Mouse (Mus musculus) liver, embryonic 14.5 days (tissue): Measurements from ENCODE around the gene Phlda2. TPM values are rescaled to one million over a fixed set of nuclear protein-coding genes. Genes with fewer than 3 reads are reported as not detected.

Experiments used
- ATAC-seq: fragments of 200-750 bp; cut with Nextera tagmentation; 2 replicates; pipeline ENCODE4 v1.8.0; 2017; ENCODE audit warnings: moderate number of reproducible peaks, mild to moderate bottlenecking, moderate library complexity; ENCODE audit not compliant: insufficient read depth
- DNase-seq, 3 experiments: peaks; one replicate each; pipeline ENCODE4 v3.0.0-alpha.2; 2012 to 2013; ENCODE audit warnings: low read depth in 3 of 3, low spot score in 3 of 3
- H3K27ac ChIP-seq: fragments of 300-500 bp; sonication (generic); 2 replicates; pipeline ENCODE4 v1.5.1; 2014; ENCODE audit warnings: moderate library complexity, mild to moderate bottlenecking, control low read depth, inconsistent platforms
- H3K27me3 ChIP-seq: fragments of 300-500 bp; sonication (generic); 2 replicates; pipeline ENCODE4 v1.6.1; 2014; ENCODE audit warnings: mild to moderate bottlenecking, low read length, moderate library complexity; ENCODE audit not compliant: control insufficient read depth, insufficient read depth
- H3K36me3 ChIP-seq: fragments of 300-500 bp; sonication (generic); replicated peaks from 2 replicates; pipeline ENCODE4 v1.6.1; 2014; ENCODE audit warnings: low read depth; ENCODE audit not compliant: control insufficient read depth, insufficient read depth
- H3K4me1 ChIP-seq, 2 experiments: fragments of 200-500 bp in 1 of 2; fragments of 300-500 bp in 1 of 2; sonication (generic) in 1 of 2; replicated peaks; 2 replicates each; pipeline ENCODE4 v1.6.1; 2012 to 2014; ENCODE audit warnings: antibody characterized with exemption in 1 of 2, inconsistent platforms in 1 of 2, low read length in 1 of 2; ENCODE audit not compliant: control insufficient read depth in 2 of 2, insufficient read depth in 2 of 2
- H3K4me2 ChIP-seq: fragments of 300-500 bp; sonication (generic); 2 replicates; pipeline ENCODE4 v1.6.1; 2014; ENCODE audit warnings: low read depth, mild to moderate bottlenecking, control low read depth, moderate library complexity
- H3K4me3 ChIP-seq, 2 experiments: fragments of 200-500 bp in 1 of 2; fragments of 300-500 bp in 1 of 2; sonication (generic) in 1 of 2; 2 replicates each; pipeline ENCODE4 v1.5.1; 2012 to 2014; ENCODE audit warnings: low read depth in 2 of 2, low read length in 2 of 2, mild to moderate bottlenecking in 2 of 2, control low read depth in 1 of 2, inconsistent platforms in 1 of 2, moderate library complexity in 1 of 2; ENCODE audit not compliant: insufficient read depth in 1 of 2
- H3K9ac ChIP-seq: fragments of 300-500 bp; sonication (generic); replicated peaks from 2 replicates; pipeline ENCODE4 v1.6.1; 2014; ENCODE audit warnings: mild to moderate bottlenecking, control low read depth, moderate library complexity
- H3K9me3 ChIP-seq: fragments of 300-500 bp; sonication (generic); 2 replicates; pipeline ENCODE4 v1.6.1; 2016; ENCODE audit warnings: low read length, mixed read lengths; ENCODE audit not compliant: control insufficient read depth
- CTCF ChIP-seq: IDR thresholded peaks from 2 replicates; pipeline ENCODE4 v1.5.1; 2016; ENCODE audit warnings: antibody characterized with exemption, low read depth, control low read depth
- EP300 ChIP-seq: IDR thresholded peaks from 2 replicates; pipeline ENCODE4 v1.6.1; 2016; ENCODE audit warnings: antibody characterized with exemption, low read depth
- WGBS: fragments of 180-500 bp; shearing (Covaris S2); extraction: QIAGEN DNeasy Blood & Tissue Kit; methylation state at CpG from one replicate; pipeline ENCODE4 v1.1.7; 2014; ENCODE audit not compliant: insufficient replicate concordance; 5-methylcytosine and 5-hydroxymethylcytosine counted together
- polyA plus RNA-seq, 2 experiments: library from polyadenylated mRNA; depleted of rRNA in 1 of 2; stranded (reverse) in 1 of 2; unstranded in 1 of 2; fragments of >200 nt; fragmentation: Nextera tagmentation in 1 of 2; extraction: Ambion mirVana in 1 of 2; gene quantifications; 2 replicates each; pipeline versions ENCODE4 v1.2.1 to v1.2.3; 2012 to 2014

Phlda2 gene
- polyA plus RNA-seq, 2 experiments, result 18.2 to 23.2 TPM

DNA sequence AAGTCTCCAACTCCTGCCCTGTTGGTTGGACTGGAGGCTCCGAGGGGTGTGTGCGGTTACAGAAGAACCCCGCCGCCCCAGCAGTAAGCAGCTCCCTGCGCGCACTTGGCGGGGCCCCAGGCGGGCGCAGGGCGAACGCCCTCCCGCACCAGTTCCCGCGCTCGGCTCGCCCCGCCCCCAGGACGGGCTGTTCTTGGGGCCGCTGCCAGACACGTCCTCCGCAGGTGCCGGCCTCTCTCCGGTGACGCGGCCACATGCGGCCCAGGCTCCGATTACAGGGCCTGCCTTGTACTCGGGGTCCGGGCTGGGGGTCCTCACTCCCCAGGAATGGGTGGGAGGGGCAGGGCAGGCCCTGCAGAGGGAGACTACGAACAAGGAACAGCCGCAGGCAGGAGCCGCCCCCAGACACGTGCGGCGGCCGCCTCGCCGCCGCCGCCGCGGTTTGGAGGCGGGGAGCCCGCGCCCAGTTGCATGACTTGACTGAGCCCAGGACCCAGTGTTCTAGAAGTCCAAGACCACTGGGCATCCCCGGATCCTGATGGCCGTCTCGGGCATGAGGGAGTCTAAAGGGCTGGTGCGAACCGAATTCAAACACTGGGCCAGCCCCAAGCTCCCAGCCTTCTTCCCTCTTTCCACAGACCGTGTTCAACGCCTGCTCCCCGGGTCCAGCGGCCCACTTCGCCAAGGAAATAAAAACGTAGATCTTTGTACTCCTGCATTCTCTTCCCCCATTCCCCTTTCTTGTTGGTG, 38.0 kb downstream of the Phlda2 start:
- no peak for DNase-seq
- TF ChIP-seq EP300, result no peak
- TF ChIP-seq CTCF, result no peak
- ATAC-seq, result no peak; the same call in 1 of the 2 replicates
- Histone ChIP-seq H3K27ac (no peak overlapping the region), H3K27me3 (peaks cover 13% of the 10 kb centered on the region), H3K4me3 (peak overlapping the region; percentile 14 to 34; a peak in 3 of 4 replicates), H3K9ac (peak overlapping the region; percentile 23), H3K4me2 (peak overlapping the region; percentile 67), H3K36me3 (no peaks in the 10 kb centered on the region), H3K9me3 (peaks cover 11% of the 10 kb centered on the region), H3K4me1 (peaks cover 0 to 3% of the 10 kb centered on the region in 2 experiments; a peak in 1 of 4 replicates)
- 14% methylated on average over 55 of the region's 56 CpGs for WGBS

DNA sequence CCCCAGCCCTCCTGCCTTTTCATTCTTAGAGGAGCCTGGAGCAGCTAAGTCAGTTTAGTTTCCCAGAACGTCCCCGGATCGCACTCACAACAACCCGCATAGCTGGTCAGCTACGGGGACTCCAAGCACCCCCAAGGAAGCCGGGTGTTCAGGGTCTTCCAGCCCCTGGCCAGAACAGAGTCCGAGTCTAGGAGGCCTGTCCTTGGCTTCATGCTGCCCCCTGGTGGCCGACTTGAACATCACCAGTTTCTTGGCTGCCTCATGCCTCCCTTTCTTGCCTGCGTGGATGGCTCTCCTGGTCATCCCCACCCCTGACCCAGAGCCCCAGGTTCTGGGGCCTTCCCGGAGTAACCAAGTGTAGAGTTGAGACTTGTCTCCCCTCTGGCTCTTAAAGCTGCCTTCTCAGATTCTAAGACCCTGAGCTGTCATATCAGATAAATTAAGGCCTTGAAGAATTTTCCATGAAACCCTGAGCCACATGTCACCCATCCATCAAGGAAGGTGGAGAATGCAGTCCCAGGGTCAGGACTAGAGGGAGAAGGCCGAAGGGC, 39.0 kb downstream of the Phlda2 start:
- Histone ChIP-seq H3K27me3 (peaks cover 23% of the 10 kb centered on the region), H3K9me3 (peaks cover 14% of the 10 kb centered on the region), H3K27ac (no peak overlapping the region), H3K4me3 (no peak overlapping the region), H3K4me2 (no peak overlapping the region), H3K36me3 (no peaks in the 10 kb centered on the region), H3K4me1 (peaks cover 0 to 3% of the 10 kb centered on the region in 2 experiments; a peak in 1 of 4 replicates), H3K9ac (no peak overlapping the region; the same call in 1 of the 2 replicates)
- peak in 1 of 3 experiments; percentile 25 for DNase-seq
- 25% methylated on average over 11 of the region's 11 CpGs for WGBS
- no peak for ATAC-seq
- TF ChIP-seq EP300 (no peak), CTCF (peak; percentile 87)

DNA sequence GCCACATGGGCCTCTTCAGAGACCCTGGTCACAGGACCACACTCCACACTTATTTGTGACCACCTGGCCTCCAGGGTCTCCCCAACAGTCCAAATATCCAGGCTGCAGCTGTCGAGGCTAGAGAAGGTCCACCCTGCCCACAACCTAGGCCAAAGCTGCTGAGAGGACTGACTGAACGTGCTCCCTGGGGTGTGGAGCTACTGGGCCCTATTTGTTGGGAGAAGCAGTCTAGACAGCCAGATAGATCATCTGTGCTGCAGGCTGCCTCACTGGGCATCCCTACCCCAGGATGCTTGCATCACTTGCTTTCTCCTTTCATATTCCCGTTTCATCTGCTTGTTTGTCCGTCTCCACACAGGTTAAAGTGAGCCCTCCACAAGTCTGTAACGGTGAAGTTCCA, 40.4 kb downstream of the Phlda2 start:
- H3K9me3 ChIP-seq, result peaks cover 14% of the 10 kb centered on the region
- 57% methylated on average over 5 of the region's 5 CpGs for WGBS
- H3K9ac ChIP-seq, result no peak overlapping the region
- H3K27ac ChIP-seq, result no peak overlapping the region
- 0 out of 4 replicates have a peak, but pooled peaks cover 0 to 3% of the 10 kb centered on the region in 2 experiments for H3K4me1 ChIP-seq
- no peak for ATAC-seq
- no peaks in the 10 kb centered on the region for H3K36me3 ChIP-seq
- TF ChIP-seq EP300 (no peak), CTCF (no peak)
- peaks cover 27% of the 10 kb centered on the region for H3K27me3 ChIP-seq
- H3K4me3 ChIP-seq, result no peak overlapping the region
- no peak overlapping the region for H3K4me2 ChIP-seq
- no peak for DNase-seq

DNA sequence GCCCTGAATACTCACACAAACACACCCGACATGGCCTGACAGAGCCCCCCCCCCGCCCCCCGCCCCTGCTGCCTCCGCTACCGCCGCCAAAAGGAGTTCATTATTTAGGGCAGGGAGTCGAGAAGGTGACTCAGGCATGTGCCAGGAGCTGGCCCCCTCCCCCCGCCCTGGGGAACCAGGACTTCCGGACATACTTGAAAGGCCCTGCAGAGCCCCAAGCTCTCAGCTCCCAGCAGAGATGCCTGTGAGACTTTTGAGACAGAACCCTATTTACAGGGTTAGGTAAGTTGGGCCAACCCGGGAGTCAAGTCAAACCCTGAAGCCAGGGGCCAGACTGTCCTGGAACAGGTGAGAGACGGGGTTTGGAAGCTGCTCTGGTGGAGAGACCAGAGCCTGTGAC, 41.0 kb downstream of the Phlda2 start:
- WGBS, result 37% methylated on average over 11 of the region's 11 CpGs
- H3K9me3 ChIP-seq, result peaks cover 14% of the 10 kb centered on the region
- no peak overlapping the region for H3K4me3 ChIP-seq
- H3K9ac ChIP-seq, result no peak overlapping the region
- TF ChIP-seq EP300 (no peak), CTCF (no peak)
- no peaks in the 10 kb centered on the region for H3K36me3 ChIP-seq
- H3K4me2 ChIP-seq, result no peak overlapping the region
- ATAC-seq (no peak), DNase-seq (no peak)
- H3K4me1 ChIP-seq, result 0 out of 4 replicates have a peak, but pooled peaks cover 0 to 3% of the 10 kb centered on the region in 2 experiments
- no peak overlapping the region for H3K27ac ChIP-seq
- peaks cover 27% of the 10 kb centered on the region for H3K27me3 ChIP-seq

DNA sequence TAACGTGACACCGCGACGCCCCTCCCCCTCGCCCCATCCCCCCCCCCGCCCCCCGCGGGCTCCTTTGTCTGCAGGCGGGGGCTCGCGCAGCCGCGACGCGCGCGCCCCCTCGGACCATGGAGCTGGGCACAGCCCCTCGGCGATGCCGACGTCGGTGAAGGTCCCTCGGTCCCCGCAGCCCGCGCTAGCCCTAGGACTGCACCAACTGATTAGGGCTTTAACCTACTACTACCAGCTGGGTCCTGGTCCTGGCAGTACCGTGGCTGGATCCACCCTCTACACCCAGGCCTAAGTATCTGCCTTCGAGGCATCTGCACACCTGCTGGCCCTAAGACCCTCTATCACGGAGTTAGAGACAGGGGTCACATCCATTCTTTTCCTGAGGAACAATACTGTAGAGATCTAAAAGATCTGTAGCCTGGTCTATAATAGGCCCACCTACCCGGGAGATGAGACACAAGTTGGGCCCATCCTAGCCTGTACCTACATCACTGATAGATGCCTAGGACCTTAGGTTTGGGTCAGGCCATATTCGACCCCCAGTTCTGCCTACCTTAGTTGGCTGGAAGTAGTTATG, 41.6 kb downstream of the Phlda2 start:
- TF ChIP-seq EP300 (no peak), CTCF (no peak)
- WGBS, result 38% methylated on average over 30 of the region's 32 CpGs
- H3K27ac ChIP-seq, result no peak overlapping the region
- H3K36me3 ChIP-seq, result no peaks in the 10 kb centered on the region
- H3K4me1 ChIP-seq, result 0 out of 4 replicates have a peak, but pooled peaks cover 0 to 3% of the 10 kb centered on the region in 2 experiments
- H3K9me3 ChIP-seq, result peaks cover 14% of the 10 kb centered on the region
- peak overlapping the region; percentile 3 to 41; a peak in 2 of 4 replicates for H3K4me3 ChIP-seq
- ATAC-seq, result peak; percentile 38; the same call in 1 of the 2 replicates
- H3K4me2 ChIP-seq, result peak overlapping the region; percentile 51
- peaks cover 27% of the 10 kb centered on the region for H3K27me3 ChIP-seq
- no peak for DNase-seq
- no peak overlapping the region for H3K9ac ChIP-seq
